Mouse (Mus musculus) C2C12 (cell line): Measurements from ENCODE around the gene Klhl11.

Experiments used
- CTCF ChIP-seq: IDR thresholded peaks from one replicate; pipeline ENCODE4 v1.5.1; 2011; ENCODE audit not compliant: control insufficient read depth, insufficient read depth, insufficient read length
- USF1 ChIP-seq: IDR thresholded peaks from one replicate; pipeline ENCODE4 v1.6.1; 2011; ENCODE audit warnings: low read depth, mild to moderate bottlenecking, control low read depth, moderate library complexity

DNA sequence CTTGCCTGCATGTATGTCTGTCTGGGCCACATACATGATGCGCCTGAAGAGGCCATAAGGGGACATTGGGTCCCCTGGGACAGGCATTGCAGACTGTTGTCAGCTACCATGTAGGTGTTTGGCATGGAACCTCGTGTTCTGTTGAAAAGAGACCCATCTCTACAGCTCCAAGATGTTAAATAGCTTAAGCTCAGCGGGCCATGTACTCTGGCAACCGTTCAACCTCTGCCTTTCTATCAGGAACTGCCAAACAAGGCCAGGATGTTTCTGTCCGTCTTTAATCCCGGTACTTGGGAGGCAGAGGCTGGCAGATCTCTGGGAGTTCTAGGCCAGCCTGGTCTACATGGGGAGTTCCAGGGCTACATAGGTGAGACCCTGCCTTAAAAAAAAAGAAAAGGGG, 29.9 kb downstream of the Klhl11 start:
- TF ChIP-seq CTCF (no peak), USF1 (no peak)
